Mouse (Mus musculus): Measurements from ENCODE around the gene Gabpb2. TPM values are rescaled to one million over a fixed set of nuclear protein-coding genes. Genes with fewer than 3 reads are reported as not detected.

The Gabpb2 gene
- polyA plus RNA-seq, 1 experiment from 2014 or later: 15.9 TPM

GRCm38 (mm10) chr3:95164840-95165239 lies 52.9 kb downstream of the Gabpb2 start:
- Histone ChIP-seq H3K9me3 (no peaks in the 10 kb centered on the region), H3K27me3 (peaks cover 10% of the 10 kb centered on the region), H3K9ac (replicated peaks) (no peak overlapping the region), H3K4me2 (no peak overlapping the region), H3K4me3 (replicated peaks) (no peak overlapping the region), H3K27ac (no peak overlapping the region), H3K4me1 (replicated peaks) (peaks cover 28% of the 10 kb centered on the region), H3K36me3 (peaks cover 72% of the 10 kb centered on the region)
- WGBS: 80% methylated on average over 5 of the region's 5 CpGs
- ATAC-seq (ENCODE audit: insufficient number of reproducible peaks, insufficient read depth, low FRiP score, low TSS enrichment, low read depth): no peak

DNA sequence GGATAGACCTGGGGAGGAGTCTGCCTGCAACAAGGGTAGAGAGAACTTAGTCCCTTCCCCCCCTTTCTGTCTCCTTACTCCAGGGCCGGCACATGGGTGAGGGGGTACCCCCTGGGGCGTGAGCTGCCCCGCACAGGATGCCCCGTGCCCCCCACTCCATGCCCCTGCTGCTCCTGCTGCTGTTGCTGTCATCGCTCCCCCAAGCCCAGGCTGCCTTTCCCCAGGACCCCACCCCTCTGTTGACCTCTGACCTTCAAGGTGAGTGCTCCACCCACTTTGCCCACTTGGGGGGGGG lies 53.5 kb downstream of the Gabpb2 start:
- Histone ChIP-seq H3K4me2 (no peak overlapping the region), H3K27me3 (peaks cover 8% of the 10 kb centered on the region), H3K4me3 (replicated peaks) (no peak overlapping the region), H3K36me3 (peaks cover 66% of the 10 kb centered on the region), H3K27ac (0 out of 2 replicates have a peak overlapping the region, but pooled peaks have one; percentile 45), H3K4me1 (replicated peaks) (peaks cover 32% of the 10 kb centered on the region), H3K9ac (replicated peaks) (no peak overlapping the region), H3K9me3 (no peaks in the 10 kb centered on the region)
- WGBS: 57% methylated on average over 5 of the region's 5 CpGs
- no peak for ATAC-seq (ENCODE audit: insufficient number of reproducible peaks, insufficient read depth, low FRiP score, low TSS enrichment, low read depth)

DNA sequence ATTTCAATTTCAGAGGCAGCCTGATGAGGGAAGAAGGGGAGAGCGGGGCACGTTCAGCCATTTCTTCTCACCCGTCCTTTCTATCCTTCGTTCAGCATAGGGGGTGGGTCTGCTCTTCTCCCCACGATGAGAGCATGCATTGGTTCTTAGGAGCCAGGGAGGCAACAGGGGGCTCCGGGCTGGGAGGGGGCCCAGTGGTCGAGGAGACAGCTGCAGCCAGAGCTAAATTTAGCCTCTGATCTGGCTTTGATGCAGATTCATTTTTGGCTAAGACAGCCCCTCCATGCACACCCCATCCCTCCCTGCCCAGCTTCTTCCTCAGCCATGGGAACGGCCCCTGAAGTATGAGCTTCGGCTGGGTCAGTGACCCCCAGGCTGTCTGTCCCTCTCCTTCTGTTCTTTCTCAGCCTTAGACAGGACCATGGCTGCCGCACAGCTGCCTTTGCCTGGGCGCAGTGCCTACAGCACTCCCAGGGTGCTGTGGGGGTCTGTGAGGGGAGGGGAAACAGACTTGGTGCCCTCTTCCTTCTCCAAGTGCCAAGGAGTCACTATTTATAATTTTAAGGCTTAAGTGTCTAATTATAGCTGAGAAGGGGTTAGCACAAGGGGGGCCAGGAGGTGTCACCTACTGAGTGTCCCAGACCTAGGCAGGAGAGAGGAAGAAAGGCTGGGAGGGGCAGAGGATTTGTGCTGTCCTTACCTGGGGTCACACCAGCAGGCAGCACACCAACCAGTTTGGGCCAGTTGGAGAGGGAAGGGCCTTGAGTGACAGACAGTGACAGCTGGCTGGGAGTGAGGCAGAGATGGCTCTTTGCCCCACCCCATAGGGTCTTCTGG lies 54.1 kb downstream of the Gabpb2 start:
- WGBS: 56% methylated on average over 11 of the region's 11 CpGs
- Histone ChIP-seq H3K9me3 (no peaks in the 10 kb centered on the region), H3K4me1 (replicated peaks) (peaks cover 32% of the 10 kb centered on the region), H3K36me3 (peaks cover 60% of the 10 kb centered on the region), H3K4me2 (peak overlapping the region; percentile 10; the same call in 1 of the 2 replicates), H3K27me3 (peaks cover 7% of the 10 kb centered on the region; the same call in 1 of the 2 replicates), H3K9ac (replicated peaks) (no peak overlapping the region; the same call in 1 of the 2 replicates), H3K27ac (0 out of 2 replicates have a peak overlapping the region, but pooled peaks have one; percentile 45), H3K4me3 (replicated peaks) (no peak overlapping the region)
- no peak for ATAC-seq (ENCODE audit: insufficient number of reproducible peaks, insufficient read depth, low FRiP score, low TSS enrichment, low read depth)

GRCm38 (mm10) chr3:95162345-95162628 lies 55.4 kb downstream of the Gabpb2 start:
- Histone ChIP-seq H3K4me1 (replicated peaks) (peaks cover 32% of the 10 kb centered on the region), H3K27ac (0 out of 2 replicates have a peak overlapping the region, but pooled peaks have one; percentile 54), H3K36me3 (peaks cover 46% of the 10 kb centered on the region), H3K4me3 (replicated peaks) (peak overlapping the region; percentile 84), H3K9me3 (no peaks in the 10 kb centered on the region), H3K9ac (replicated peaks) (peak overlapping the region; percentile 14), H3K27me3 (peaks cover 7% of the 10 kb centered on the region; the same call in 1 of the 2 replicates), H3K4me2 (peak overlapping the region; percentile 82)
- no peak for ATAC-seq (ENCODE audit: insufficient number of reproducible peaks, insufficient read depth, low FRiP score, low TSS enrichment, low read depth)
- WGBS: 51% methylated on average over 2 of the region's 2 CpGs

DNA sequence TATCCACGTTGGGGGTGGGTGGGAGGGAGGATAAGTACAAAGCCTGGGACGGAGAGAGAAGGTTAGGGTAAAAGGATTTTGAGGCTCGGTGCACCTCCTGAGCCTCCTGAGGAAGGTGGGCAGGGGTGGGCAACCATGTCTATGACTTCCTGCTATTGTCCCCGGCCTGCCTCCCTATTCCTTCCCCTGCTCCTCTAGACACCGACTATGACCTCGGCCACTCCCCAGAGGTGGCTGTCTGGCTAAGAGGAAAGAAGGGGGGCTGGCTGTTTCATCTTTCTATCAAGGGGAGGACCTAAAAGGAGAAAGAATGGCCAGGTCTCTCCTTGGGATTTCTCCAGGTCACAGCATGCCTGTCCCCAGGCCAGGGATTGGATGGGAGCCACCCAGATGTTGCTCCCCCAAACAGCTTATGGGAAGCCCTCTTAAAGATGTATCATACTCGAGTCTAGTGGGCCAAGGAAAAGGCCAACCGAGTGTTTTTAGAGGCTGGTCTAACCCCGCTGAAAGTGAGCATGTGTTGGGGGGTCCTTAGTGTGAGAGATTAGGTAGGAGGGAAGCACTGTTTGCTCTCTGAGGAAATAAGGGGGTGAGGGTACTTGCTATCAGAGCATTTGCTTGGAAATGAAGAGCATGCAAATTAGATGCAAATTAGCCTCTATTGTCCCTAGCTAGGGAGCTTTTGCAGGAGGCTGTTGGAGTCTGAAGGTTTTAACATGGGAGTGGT lies 55.9 kb downstream of the Gabpb2 start:
- Histone ChIP-seq H3K9me3 (no peaks in the 10 kb centered on the region), H3K4me3 (replicated peaks) (peak overlapping the region; percentile 84), H3K27me3 (peaks cover 7% of the 10 kb centered on the region; the same call in 1 of the 2 replicates), H3K4me2 (peak overlapping the region; percentile 82), H3K4me1 (replicated peaks) (peaks cover 32% of the 10 kb centered on the region), H3K9ac (replicated peaks) (peak overlapping the region; percentile 80), H3K36me3 (peaks cover 41% of the 10 kb centered on the region), H3K27ac (peak overlapping the region; percentile 54)
- whole genome bisulfite sequencing: 3% methylated on average over 9 of the region's 9 CpGs
- no peak; the same call in 1 of the 2 replicates for ATAC-seq (ENCODE audit: insufficient number of reproducible peaks, insufficient read depth, low FRiP score, low TSS enrichment, low read depth)

- no peaks in the 10 kb centered on the region for H3K9me3 ChIP-seq
- H3K4me1 ChIP-seq (replicated peaks): peaks cover 32% of the 10 kb centered on the region
- H3K4me3 ChIP-seq (replicated peaks): peak overlapping the region; percentile 84
- H3K36me3 ChIP-seq: peaks cover 35% of the 10 kb centered on the region
- peaks cover 7% of the 10 kb centered on the region; the same call in 1 of the 2 replicates for H3K27me3 ChIP-seq
- WGBS: under 1% methylated on average over 29 of the region's 30 CpGs
- peak overlapping the region; percentile 82 for H3K4me2 ChIP-seq
- peak overlapping the region; percentile 54 for H3K27ac ChIP-seq
- ATAC-seq (ENCODE audit: insufficient number of reproducible peaks, insufficient read depth, low FRiP score, low TSS enrichment, low read depth): peak; percentile 49
- H3K9ac ChIP-seq (replicated peaks): peak overlapping the region; percentile 80
Measured at GRCm38 (mm10) chr3:95161041-95161551, 56.6 kb downstream of the Gabpb2 start.

- H3K27me3 ChIP-seq: peaks cover 7% of the 10 kb centered on the region; the same call in 1 of the 2 replicates
- peak within 1 kb of the TSS; percentile 80 for H3K9ac ChIP-seq (replicated peaks)
- peaks cover 32% of the 10 kb centered on the region for H3K4me1 ChIP-seq (replicated peaks)
- H3K4me3 ChIP-seq (replicated peaks): peak within 1 kb of the TSS; percentile 84
- H3K4me2 ChIP-seq: peak within 1 kb of the TSS; percentile 82
- ATAC-seq (ENCODE audit: insufficient number of reproducible peaks, insufficient read depth, low FRiP score, low TSS enrichment, low read depth): peak; percentile 93
- peak within 1 kb of the TSS; percentile 72 for H3K27ac ChIP-seq
- no peaks in the 10 kb centered on the region for H3K9me3 ChIP-seq
- WGBS: under 1% methylated on average over 66 of the region's 66 CpGs
- H3K36me3 ChIP-seq: peaks cover 26% of the 10 kb centered on the region
Measured at GRCm38 (mm10) chr3:95159987-95160963, 57.4 kb downstream of the Gabpb2 start, which contains the start of gene Sema6c. TSS of gene Sema6c (plus strand) at chr3:95160457.

GRCm38 (mm10) chr3:95159511-95159986 lies 58.2 kb downstream of the Gabpb2 start:
- H3K4me2 ChIP-seq: peak overlapping the region; percentile 82
- H3K27me3 ChIP-seq: peaks cover 7% of the 10 kb centered on the region; the same call in 1 of the 2 replicates
- H3K9ac ChIP-seq (replicated peaks): peak overlapping the region; percentile 52
- H3K9me3 ChIP-seq: no peaks in the 10 kb centered on the region
- peaks cover 32% of the 10 kb centered on the region for H3K4me1 ChIP-seq (replicated peaks)
- WGBS: 18% methylated on average over 8 of the region's 8 CpGs
- ATAC-seq (ENCODE audit: insufficient number of reproducible peaks, insufficient read depth, low FRiP score, low TSS enrichment, low read depth): no peak
- no peak overlapping the region for H3K27ac ChIP-seq
- H3K36me3 ChIP-seq: peaks cover 19% of the 10 kb centered on the region
- H3K4me3 ChIP-seq (replicated peaks): peak overlapping the region; percentile 84

GRCm38 (mm10) chr3:95153874-95154273 lies 63.8 kb downstream of the Gabpb2 start:
- no peaks in the 10 kb centered on the region for H3K36me3 ChIP-seq
- no peaks in the 10 kb centered on the region for H3K4me1 ChIP-seq (replicated peaks)
- no peak overlapping the region for H3K4me3 ChIP-seq (replicated peaks)
- H3K27ac ChIP-seq: no peak overlapping the region
- H3K4me2 ChIP-seq: no peak overlapping the region
- H3K27me3 ChIP-seq: peaks cover under 1% of the 10 kb centered on the region; the same call in 1 of the 2 replicates
- no peak overlapping the region for H3K9ac ChIP-seq (replicated peaks)
- ATAC-seq (ENCODE audit: insufficient number of reproducible peaks, insufficient read depth, low FRiP score, low TSS enrichment, low read depth): no peak
- H3K9me3 ChIP-seq: no peaks in the 10 kb centered on the region
- WGBS: 50% methylated on average over 4 of the region's 4 CpGs

- 62% methylated on average over 3 of the region's 3 CpGs for WGBS
- Histone ChIP-seq H3K27me3 (no peaks in the 10 kb centered on the region), H3K4me3 (replicated peaks) (no peak overlapping the region), H3K27ac (no peak overlapping the region), H3K4me1 (replicated peaks) (no peaks in the 10 kb centered on the region), H3K4me2 (no peak overlapping the region), H3K36me3 (no peaks in the 10 kb centered on the region), H3K9me3 (no peaks in the 10 kb centered on the region), H3K9ac (replicated peaks) (no peak overlapping the region)
- no peak for ATAC-seq (ENCODE audit: insufficient number of reproducible peaks, insufficient read depth, low FRiP score, low TSS enrichment, low read depth)
Measured at GRCm38 (mm10) chr3:95147924-95148323, 69.8 kb downstream of the Gabpb2 start.

Data from limb, embryonic 12.5 days (tissue).